Mouse (Mus musculus) adrenal gland, postnatal 36 days (tissue): ENCODE results near the gene Ccdc141. TPM values are rescaled to one million over a fixed set of nuclear protein-coding genes. Genes with fewer than 3 reads are reported as not detected.
"Not testable (repeated sequence)": the region's sequence is repeated elsewhere in the genome, so short reads cannot be mapped to it uniquely, and the experiment has no call there.

ENCODE experiments used
- DNase-seq, 2 experiments: peaks; one replicate each; pipeline ENCODE4 v3.0.0; 2021; ENCODE audit warnings: mixed read lengths in 1 of 2
- total RNA-seq, 2 experiments: library from RNA; stranded (reverse); gene quantifications; 2 replicates each; pipeline ENCODE4 v1.2.3; 2021

The Ccdc141 gene
- total RNA-seq, 2 experiments from 2014 or later = 6.2 to 7.6 TPM

DNA sequence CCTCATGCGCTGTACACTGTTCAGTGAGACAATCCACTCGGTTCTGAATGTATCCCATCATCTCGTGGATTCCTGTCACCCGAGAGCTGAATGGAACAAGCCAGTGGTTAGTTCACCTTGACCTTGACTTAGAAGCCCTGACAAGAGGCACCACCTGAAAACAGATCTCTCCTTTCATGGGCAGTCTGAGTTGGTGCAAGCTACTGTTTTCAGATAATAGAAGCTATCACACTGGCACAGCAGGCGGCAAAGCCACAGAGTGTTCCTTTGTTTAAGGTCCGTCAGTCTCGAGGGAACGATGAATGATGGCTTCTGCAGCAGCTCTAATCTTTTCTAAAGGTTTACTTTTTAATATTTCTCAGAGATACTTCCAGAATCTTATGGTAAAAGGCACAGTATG is 110.8 kb downstream of the Ccdc141 start:
- no peak for DNase-seq

DNA sequence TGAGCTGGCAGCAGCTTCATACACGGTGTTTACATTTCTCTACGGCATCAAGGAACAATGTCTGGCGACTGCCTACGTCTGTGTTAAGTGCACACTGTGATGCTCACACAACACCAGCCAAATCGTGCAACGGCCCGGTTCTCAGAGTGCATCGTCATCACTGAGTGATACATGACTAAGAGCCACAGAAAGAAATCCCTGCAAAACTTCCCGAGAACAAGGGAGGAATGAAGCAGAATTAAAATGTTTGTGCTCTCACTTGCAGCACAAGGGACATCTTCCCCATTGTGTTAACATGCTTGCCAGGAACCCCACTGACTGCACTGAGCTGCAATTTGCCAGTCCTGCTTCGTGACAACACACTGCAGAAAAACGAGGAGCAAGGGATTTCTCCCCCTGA is 114.1 kb downstream of the Ccdc141 start:
- no peak for DNase-seq

DNA sequence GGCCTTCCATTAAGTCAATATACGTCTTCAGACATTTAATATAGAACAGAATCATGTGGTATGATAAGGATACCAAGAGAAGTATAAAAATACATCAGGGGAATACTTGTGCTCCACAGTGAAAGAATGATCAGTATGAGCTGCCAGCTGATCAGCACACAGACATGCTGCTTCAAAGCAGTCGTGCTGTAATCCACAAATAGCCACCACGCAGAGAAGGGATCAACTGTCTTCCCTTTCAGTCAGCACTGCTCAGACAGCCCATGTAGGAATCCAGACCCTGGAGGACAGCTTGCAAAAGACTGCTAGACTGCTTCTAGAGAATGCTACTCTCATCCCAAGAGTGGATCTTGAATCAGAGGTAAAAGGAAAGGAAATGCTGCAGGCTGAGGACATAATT is 127.5 kb downstream of the Ccdc141 start:
- DNase-seq = no peak

GRCm38 (mm10) chr2:77039683-77040082 is 130.8 kb downstream of the Ccdc141 start:
- no peak for DNase-seq

GRCm38 (mm10) chr2:77039281-77039680 is 131.2 kb downstream of the Ccdc141 start:
- DNase-seq = no peak

GRCm38 (mm10) chr2:77037211-77037610 is 133.2 kb downstream of the Ccdc141 start:
- DNase-seq = no peak

DNA sequence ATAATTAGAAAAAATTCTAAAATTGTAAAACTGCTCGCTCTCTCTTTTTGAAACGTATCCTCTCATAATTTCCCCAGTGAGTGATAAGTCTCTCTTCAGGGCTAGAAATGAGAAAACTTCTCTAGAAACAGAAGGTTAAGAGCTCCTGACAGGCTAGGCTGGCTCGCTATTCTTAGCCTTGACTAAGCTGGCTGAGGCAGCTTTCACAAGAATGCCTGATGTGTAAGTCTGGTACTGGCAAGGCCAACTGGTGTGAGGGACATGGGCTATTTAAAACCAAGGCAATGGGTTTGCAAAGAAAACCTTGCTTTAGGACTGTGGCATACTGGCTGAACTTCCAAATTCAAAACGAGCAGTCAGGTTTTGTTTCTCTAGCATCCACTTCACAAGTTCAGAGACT is 136.3 kb downstream of the Ccdc141 start:
- peak in 1 of 2 experiments; percentile 43 for DNase-seq

- no peak for DNase-seq
These were observed 136.9 kb downstream of the Ccdc141 start for GRCm38 (mm10) chr2:77033322-77034060.

DNA sequence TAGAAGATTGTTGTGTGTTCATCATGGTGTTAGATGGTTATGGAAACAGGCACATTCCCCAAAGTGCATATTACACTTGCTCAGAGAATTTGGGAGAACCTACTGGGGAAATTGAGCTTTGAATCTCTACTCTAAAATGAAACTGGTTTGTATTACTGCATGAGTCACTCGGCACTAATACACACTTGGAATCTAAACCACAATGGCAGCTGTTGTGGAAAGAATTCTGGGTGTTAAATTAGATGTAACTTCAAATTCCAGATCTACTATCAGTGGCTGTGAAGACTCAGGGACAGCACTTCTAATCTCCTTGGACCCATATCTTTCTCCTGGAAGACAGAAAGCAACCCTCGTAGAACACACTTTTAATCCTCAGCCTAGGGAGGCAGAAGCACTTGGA is 149.8 kb downstream of the Ccdc141 start:
- no peak for DNase-seq

DNA sequence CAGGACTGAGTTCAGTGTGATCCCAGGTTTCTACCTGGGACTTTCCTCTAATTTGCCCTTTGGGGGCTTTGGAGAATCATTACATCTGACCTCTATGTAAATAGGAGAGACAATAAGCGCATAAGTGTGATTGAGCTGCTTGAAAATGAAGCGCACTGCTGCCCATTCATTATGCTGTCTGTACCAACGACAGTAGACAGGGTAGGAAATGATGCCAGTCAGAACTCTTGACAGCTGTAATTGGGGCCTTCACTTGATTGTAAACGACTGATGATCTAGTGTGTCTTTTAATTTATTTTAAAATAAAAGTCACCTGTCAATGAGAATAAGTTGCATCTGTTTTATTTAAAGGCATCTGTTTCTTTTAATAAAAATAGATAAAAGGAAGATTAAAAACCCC is 152.7 kb downstream of the Ccdc141 start:
- DNase-seq = no peak

- DNase-seq = not testable (repeated sequence)
These were observed 157.0 kb downstream of the Ccdc141 start for GRCm38 (mm10) chr2:77013449-77013848.

GRCm38 (mm10) chr2:77011981-77012380 is 158.5 kb downstream of the Ccdc141 start:
- DNase-seq = no peak

DNA sequence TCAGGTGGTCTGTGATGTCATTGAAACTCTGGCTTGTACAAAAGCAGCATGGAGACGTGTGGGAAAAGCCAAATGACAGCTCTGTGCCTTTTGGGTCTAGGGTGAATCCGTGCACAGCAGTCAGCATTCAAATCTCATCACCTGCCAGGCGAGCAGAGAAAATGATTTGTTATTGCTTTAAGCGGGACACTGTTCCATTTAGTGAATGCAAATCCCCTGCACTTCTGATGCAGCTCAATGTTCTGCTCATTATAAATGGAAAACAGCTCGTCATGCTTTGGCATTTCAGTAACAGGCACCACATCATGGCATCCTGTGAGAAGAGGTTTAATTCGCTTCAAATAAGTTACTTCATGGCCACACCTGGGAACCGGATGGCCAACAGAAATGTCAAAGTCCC is 163.4 kb downstream of the Ccdc141 start:
- no peak for DNase-seq

GRCm38 (mm10) chr2:77003148-77003547 is 167.3 kb downstream of the Ccdc141 start:
- no peak for DNase-seq

DNA sequence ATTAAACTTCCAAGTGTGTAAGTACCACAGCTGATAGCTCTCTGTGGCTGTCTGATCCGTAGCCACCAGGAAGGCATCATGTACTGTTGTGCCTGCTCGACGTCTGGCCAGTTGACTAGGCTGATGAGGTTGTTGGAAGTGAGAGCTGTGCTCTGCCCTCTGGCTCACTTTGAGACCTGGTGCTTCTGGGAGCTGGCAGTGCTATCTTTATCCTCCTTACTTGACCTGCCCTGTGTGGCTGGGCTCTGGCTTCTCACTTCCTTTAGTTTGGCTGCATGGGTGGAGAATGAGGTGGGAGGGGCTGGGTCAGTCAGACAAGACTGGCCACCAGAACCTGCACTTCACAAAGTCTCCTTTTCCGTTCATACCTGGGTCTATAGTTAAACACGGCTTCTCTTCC is 172.1 kb downstream of the Ccdc141 start:
- no peak for DNase-seq

DNA sequence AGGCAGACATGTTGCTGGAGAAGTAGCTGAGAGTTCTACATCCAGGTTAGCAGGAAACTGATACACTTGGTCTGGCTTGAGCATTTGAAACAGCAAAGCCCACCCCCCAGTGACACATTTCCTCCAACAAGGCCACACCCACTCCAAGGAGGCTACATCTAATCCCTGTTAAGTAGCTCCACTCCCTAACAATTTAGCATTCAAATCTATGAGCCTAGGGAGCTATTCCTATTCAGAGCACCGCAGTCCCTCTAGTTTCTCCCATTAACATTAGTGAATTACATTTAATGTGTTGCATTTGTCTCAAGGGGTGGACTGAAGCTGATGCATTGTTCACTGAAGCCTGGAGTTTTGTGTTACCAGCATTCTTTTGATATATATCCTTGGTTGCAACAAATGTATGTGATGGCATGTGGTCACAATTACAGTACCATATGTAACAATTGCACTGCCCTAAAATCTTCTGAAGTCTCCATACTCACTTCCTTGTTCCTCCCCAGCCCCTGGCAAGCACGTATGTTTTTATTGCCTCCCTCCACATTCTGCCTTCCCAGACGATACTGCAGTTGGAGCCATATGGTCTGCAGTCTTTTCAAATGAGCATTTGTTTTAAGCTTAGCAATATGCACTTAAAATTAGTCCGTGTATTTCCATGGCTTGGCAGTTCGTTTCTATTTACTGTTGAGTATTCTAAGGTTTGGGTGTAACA is 177.8 kb downstream of the Ccdc141 start:
- DNase-seq = no peak

DNA sequence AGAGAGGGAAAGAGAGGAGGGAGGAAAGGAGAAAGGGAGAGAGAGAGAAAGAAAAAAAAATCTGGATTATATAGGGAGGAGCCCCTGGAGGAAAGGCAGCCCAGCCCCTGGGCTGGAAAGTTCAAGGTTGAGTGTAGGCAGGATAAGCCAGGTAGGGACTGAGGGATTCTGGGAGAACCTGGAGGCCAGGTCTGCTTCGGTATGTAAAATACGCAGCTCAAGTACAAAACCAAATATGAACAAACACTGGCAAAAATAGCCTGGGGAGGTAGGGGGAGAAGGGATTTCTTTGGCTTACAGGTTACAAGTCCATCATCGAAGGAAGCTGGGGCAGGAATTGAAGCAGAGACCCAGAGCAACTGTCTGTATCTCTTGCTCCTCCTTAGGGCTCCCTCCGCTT is 183.1 kb downstream of the Ccdc141 start:
- DNase-seq = no peak

DNA sequence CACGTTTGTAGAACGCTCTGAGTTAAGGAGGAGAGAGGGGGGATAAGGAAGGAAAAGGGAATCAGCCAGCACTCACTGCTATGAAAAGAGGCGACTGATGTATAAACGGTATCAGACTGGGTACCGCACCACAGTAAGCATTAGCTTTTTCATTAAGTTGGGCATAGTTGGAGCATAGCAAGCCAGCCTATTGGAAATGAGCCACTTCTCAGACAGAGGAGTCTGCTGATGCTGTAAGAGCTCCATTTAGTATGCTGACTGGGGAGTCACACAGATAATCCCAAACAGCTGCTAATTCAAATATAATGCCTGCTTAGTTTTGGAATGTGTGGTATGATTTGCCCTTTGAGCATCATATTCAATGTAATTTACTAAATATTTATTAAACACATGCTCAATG is 186.1 kb downstream of the Ccdc141 start:
- no peak for DNase-seq

- DNase-seq = no peak
These were observed 186.8 kb downstream of the Ccdc141 start for GRCm38 (mm10) chr2:76983601-76984000.

DNA sequence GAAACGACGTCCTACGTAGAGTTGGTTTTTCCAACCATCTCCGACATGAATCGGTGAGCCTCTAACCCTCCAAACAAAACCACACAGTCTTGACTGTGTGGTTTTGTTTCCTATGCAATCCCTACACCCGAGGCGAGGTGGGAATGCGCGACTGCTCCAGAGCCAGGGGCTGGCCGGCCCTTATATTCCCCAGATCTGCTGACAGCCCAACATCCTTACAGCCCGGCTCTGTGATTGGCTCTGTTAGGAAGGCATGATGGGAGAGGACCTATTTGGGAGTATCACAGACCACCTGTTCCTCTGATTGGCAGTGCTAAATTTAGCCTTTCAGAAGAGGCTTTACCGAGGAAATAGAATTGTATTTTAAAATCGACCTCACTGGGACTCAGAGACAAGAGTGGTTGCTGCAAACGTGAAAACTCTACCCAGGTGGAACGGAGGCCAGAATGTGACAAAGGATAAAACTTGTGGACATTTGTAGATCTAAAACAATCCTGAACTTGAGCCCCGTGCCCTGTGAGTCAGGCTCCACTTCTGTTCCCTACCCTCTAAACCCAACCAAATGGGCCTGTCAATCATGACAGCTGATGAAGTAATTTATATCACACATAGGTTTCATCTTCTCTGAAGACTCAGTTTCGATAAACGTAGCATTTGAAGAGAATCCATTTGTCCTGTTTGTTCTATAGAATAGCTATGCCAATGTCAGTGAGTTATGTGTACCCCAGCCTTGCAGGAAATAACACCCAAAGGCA is 187.9 kb downstream of the Ccdc141 start, which contains the start of gene Ttn:
Gene Ttn, minus strand, starts transcription at position 157 of the 755 bp plus-strand sequence.
- DNase-seq = no peak

DNA sequence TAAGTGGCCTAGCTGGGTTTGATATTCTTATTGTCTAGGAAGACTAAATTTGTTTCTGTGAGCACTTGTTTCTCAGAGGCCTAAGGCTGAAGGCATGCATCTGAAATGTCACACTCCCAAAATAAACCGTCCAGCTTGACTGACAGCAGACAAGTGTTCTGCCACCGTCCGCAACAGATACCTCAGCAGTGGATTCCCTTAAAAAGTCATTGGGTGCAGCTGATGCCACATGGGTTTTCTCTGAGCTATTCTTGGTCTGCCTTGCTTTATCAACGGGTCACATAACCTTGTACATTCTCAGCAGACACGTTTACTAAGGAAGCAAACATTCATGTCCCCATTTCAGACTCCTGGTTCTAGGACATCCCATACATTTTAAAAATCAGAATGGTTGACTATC is 188.7 kb downstream of the Ccdc141 start:
- DNase-seq = no peak

DNA sequence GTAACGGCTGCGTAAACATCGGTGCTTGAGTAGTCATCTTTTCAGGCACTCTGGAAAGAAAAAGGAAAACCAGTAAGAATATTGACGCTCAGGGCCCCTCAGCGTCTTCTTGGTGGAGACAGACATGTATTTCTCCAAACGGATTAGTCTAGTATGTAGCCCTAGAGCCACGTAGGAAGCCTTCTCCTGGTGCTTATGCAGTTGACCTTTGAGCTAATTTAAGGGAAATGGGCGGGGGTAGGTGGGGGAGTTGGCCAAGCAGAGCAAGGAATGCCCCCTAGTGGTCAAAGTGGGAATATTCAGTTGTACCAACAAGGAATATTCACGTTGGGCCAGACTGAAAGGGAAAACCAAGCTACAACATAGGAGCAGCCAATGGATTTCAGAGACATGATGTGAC is 190.3 kb downstream of the Ccdc141 start:
- DNase-seq = peak; percentile 28 to 53

DNA sequence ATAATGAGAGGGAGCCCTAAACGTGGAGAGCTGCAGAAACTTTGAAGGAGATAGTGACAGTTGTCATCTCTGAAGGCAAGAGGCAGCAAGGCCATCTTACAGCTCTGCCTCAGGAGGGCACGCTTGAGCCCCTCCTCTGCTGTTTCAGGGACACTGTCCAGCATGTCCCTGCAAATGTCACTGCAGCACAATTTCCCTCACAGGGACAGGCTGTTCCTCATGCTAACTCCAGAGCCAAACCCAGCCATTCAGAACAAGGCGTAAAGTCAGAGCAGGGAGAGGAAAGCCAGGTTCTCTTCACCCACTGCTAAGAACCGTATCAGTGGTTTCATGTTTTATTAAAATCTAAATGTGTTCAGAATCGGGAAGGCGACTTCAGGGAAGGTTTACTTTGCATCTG is 192.8 kb downstream of the Ccdc141 start:
- DNase-seq = peak in 1 of 2 experiments; percentile 33
